Mouse (Mus musculus) erythroblast, embryonic 14.5 days (primary cell): ENCODE measurements around the gene Ier2.

Experiments used
- GATA1 ChIP-seq: IDR thresholded peaks from 2 replicates; pipeline ENCODE4 v1.6.1; 2012; ENCODE audit warnings: low read length, inconsistent platforms, mixed read lengths
- TAL1 ChIP-seq: IDR thresholded peaks from 3 replicates; pipeline ENCODE4 v1.6.1; 2012; ENCODE audit warnings: low read length, inconsistent platforms, mixed read lengths

- TF ChIP-seq TAL1: no peak
- TF ChIP-seq GATA1: no peak
Measured at GRCm38 (mm10) chr8:84702561-84702960, 39.9 kb upstream of the Ier2 start.
